Mouse (Mus musculus) E14TG2a.4 (cell line): Measurements from ENCODE around the gene Nxpe3.

ENCODE experiments used
- H3K27me3 ChIP-seq: 2 replicates; pipeline ENCODE4 v1.6.1; 2014; ENCODE audit warnings: low read length, control low read depth; ENCODE audit not compliant: insufficient read depth
- H3K36me3 ChIP-seq: 2 replicates; pipeline ENCODE4 v1.6.1; 2014; ENCODE audit warnings: low read length, control low read depth; ENCODE audit not compliant: insufficient read depth
- H3K4me1 ChIP-seq: replicated peaks from 2 replicates; pipeline ENCODE4 v1.6.1; 2014; ENCODE audit warnings: low read depth, low read length, control low read depth
- H3K4me3 ChIP-seq: replicated peaks from 2 replicates; pipeline ENCODE4 v1.5.1; 2014; ENCODE audit warnings: mild to moderate bottlenecking, low read length
- H3K9me3 ChIP-seq: 2 replicates; pipeline ENCODE4 v1.6.1; 2014; ENCODE audit warnings: low read length, control low read depth
- CTCF ChIP-seq: conservative IDR thresholded peaks from 2 replicates; pipeline ENCODE4 v1.5.1; 2014; ENCODE audit warnings: low read length
- NANOG ChIP-seq: IDR thresholded peaks from 2 replicates; pipeline ENCODE4 v1.6.1; 2014; ENCODE audit warnings: borderline replicate concordance, low read length, mixed read lengths
- POU5F1 ChIP-seq: IDR thresholded peaks from 2 replicates; pipeline ENCODE4 v1.6.1; 2014; ENCODE audit warnings: low read length, borderline replicate concordance

The Nxpe3 gene

DNA sequence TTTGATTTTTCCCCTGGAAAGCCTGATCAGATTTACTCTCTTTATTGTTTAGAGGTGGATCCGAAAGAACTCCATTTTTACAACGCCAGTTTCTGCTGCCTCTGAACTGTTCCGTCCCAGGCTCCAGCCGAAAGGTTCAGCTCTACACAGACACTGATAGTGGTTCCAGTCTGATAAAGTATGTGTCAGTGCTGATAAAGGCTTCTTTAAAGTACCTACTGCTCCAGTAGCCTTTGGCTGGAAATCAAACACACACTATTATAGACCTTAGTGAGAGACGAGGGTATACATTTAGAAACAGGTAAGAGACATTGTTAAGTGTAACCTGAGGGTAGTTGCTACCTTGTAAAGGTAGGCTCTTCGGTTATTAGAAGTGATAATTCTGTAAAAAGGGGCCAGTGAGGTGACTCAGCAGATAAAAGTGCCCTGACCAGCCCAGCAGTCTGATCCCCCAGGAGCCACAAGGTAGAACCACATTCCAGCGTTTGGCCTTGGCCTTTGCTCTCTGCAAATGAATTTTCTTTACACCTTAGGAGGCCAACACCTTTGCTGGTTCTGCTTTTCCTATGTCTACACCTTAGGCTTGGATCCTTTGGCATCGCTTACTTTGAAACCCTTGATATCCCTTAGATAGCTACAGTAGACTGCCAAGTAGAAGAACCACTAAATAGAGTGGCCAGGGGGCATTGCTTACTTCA, 1.5 kb downstream of the Nxpe3 start:
- Histone ChIP-seq H3K4me3 (no peak overlapping the region), H3K9me3 (no peaks in the 10 kb centered on the region), H3K4me1 (peaks cover 33% of the 10 kb centered on the region), H3K36me3 (peaks cover 4% of the 10 kb centered on the region; the same call in 1 of the 2 replicates), H3K27me3 (peaks cover 10% of the 10 kb centered on the region)
- no peak for TF ChIP-seq CTCF
- TF ChIP-seq NANOG: no peak
- no peak for TF ChIP-seq POU5F1

DNA sequence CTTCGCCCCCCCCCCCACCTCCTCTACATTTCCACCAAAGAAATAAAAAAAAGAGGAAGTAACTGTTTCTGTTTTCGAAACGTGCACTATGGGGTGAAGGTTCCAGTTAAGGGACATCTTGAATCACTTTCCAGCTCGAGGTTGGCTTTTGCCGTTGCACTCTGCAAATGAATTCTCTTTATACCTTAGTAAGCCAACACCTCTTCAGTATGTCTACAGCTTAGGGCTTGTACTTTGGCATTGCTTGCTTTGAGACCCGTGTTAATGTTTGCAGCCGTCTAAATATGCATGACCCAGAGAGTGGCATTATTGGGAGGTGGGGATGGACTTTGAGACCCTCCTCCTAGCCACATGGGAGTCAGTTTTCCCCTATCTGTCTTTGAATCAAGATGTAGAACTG, 2.6 kb downstream of the Nxpe3 start:
- Histone ChIP-seq H3K27me3 (peaks cover 10% of the 10 kb centered on the region), H3K9me3 (no peaks in the 10 kb centered on the region), H3K4me3 (no peak overlapping the region), H3K4me1 (peaks cover 43% of the 10 kb centered on the region), H3K36me3 (peaks cover 4% of the 10 kb centered on the region; the same call in 1 of the 2 replicates)
- TF ChIP-seq NANOG (no peak), CTCF (no peak), POU5F1 (no peak)

DNA sequence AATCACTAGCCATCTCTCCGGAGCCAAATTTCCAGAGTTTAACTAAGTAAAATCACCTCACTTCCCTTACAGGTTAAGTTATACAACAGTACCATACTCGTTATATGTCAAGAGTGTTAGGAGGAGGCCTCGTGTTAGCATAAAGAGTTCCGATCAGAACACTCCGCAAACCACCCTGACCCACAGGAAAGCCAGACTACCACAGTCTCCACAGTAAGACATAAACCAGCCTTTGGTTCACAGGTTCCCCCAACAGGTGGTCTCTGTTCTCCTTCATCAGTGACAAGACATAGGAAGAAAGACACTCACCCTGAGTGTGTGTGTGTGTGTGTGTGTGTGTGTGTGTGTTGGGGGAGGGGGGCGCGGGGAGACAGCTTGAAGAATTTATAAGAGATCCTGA, 3.7 kb downstream of the Nxpe3 start:
- H3K36me3 ChIP-seq: peaks cover 4% of the 10 kb centered on the region; the same call in 1 of the 2 replicates
- peaks cover 10% of the 10 kb centered on the region for H3K27me3 ChIP-seq
- H3K4me3 ChIP-seq: no peak overlapping the region
- H3K4me1 ChIP-seq: peaks cover 49% of the 10 kb centered on the region
- H3K9me3 ChIP-seq: no peaks in the 10 kb centered on the region
- TF ChIP-seq CTCF (no peak), POU5F1 (no peak), NANOG (no peak)

GRCm38 (mm10) chr16:55890346-55891136, 4.5 kb downstream of the Nxpe3 start:
- Histone ChIP-seq H3K36me3 (peaks cover 4% of the 10 kb centered on the region; the same call in 1 of the 2 replicates), H3K4me1 (peaks cover 43% of the 10 kb centered on the region), H3K27me3 (peaks cover 10% of the 10 kb centered on the region), H3K9me3 (no peaks in the 10 kb centered on the region), H3K4me3 (no peak overlapping the region)
- TF ChIP-seq NANOG (no peak), POU5F1 (no peak), CTCF (no peak)

DNA sequence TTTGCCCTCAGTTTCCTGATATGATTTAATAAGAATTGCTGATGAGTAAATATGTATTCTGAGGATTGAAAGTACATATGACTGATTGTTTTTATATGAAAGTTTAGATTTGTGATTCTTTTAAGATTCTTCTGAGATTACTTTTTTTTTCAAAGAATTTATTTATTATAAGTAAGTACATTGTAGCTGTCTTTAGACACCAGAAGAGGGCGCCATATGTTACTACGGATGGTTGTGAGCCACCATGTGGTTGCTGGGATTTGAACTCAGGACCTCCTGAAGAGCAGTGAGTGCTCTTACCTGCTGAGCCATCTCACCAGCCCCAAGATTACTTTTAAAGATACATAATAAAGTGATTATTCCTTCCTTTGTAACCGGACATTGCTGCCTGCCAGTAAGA, 5.6 kb downstream of the Nxpe3 start:
- H3K4me1 ChIP-seq: peaks cover 44% of the 10 kb centered on the region
- no peak overlapping the region for H3K4me3 ChIP-seq
- TF ChIP-seq NANOG (no peak), POU5F1 (no peak), CTCF (no peak; the same call in 1 of the 2 replicates)
- H3K27me3 ChIP-seq: peaks cover 9% of the 10 kb centered on the region
- peaks cover 4% of the 10 kb centered on the region; the same call in 1 of the 2 replicates for H3K36me3 ChIP-seq
- H3K9me3 ChIP-seq: no peaks in the 10 kb centered on the region

DNA sequence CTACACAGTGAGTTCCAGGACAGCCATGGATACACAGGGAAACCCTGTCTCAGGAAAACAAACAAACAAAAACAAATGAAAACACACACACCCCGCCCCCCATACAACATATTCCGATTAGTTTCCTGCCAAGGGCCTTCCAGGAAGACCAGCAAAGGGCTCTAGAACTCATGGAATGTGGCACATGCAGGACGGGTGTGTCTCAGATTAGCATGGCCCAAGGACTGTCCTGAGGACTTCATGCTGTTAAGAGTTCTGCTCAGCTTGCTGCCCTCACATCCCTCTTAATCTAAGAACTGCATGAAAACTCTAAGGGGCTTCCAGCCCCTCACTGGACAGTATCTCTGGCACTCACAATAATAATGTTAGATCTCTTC, 6.5 kb downstream of the Nxpe3 start:
- no peak; the same call in 1 of the 2 replicates for TF ChIP-seq POU5F1
- peaks cover 41% of the 10 kb centered on the region for H3K4me1 ChIP-seq
- H3K9me3 ChIP-seq: no peaks in the 10 kb centered on the region
- H3K27me3 ChIP-seq: no peaks in the 10 kb centered on the region
- H3K36me3 ChIP-seq: peaks cover 4% of the 10 kb centered on the region; the same call in 1 of the 2 replicates
- peak overlapping the region; percentile 20; the same call in 1 of the 2 replicates for H3K4me3 ChIP-seq

GRCm38 (mm10) chr16:55887814-55888583, 7.1 kb downstream of the Nxpe3 start:
- TF ChIP-seq CTCF (peak; percentile 69), NANOG (no peak)
- peak overlapping the region; percentile 20; the same call in 1 of the 2 replicates for H3K4me3 ChIP-seq
- peaks cover 38% of the 10 kb centered on the region for H3K4me1 ChIP-seq
- no peaks in the 10 kb centered on the region for H3K9me3 ChIP-seq
- peaks cover 4% of the 10 kb centered on the region; the same call in 1 of the 2 replicates for H3K36me3 ChIP-seq
- no peaks in the 10 kb centered on the region for H3K27me3 ChIP-seq

DNA sequence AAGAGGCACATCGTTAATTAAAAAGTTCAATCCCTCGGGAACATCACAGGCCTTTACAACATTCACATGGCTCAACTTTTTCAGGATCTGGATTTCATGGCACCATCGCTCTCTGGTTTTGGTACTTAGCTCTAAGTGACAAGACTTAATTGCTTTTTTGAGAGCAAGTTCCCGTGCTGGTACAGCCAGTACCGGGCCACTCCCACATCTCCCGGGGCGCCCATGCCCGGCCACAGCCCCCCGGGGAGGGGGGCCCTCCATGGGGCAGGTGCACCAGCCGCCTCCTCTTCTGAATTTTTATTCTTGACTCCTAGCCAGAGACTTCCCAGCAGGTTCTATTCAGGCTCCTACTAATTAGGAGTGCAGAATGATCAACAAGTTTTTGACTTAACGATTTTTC, 10.8 kb downstream of the Nxpe3 start:
- H3K9me3 ChIP-seq: no peaks in the 10 kb centered on the region
- peaks cover 33% of the 10 kb centered on the region for H3K4me1 ChIP-seq
- H3K27me3 ChIP-seq: no peaks in the 10 kb centered on the region
- TF ChIP-seq POU5F1 (no peak), CTCF (no peak)
- no peaks in the 10 kb centered on the region for H3K36me3 ChIP-seq
- H3K4me3 ChIP-seq: no peak overlapping the region
